Mouse (Mus musculus) v-Abl transformed pro-B cells (cell line): Measurements from ENCODE around the gene Tnik.

ENCODE experiments used
- in situ Hi-C, 2 experiments: fragments of 400-800 bp; cut with MboI; formaldehyde crosslinking; loops; one replicate each; pipeline ENCODE4 v1.15.1; 2025; ENCODE audit not compliant: unreplicated experiment in 2 of 2

Gene Tnik

GRCm38 (mm10) chr3:28345446-28345845 lies 82.4 kb downstream of the Tnik start:
- in situ Hi-C loops, result no loop called here

- in situ Hi-C loops, result no loop called here
These were observed 82.9 kb downstream of the Tnik start for GRCm38 (mm10) chr3:28345961-28346360.

GRCm38 (mm10) chr3:28346476-28346875 lies 83.5 kb downstream of the Tnik start:
- in situ Hi-C loops, result no loop called here

GRCm38 (mm10) chr3:28348746-28349145 lies 85.7 kb downstream of the Tnik start:
- in situ Hi-C loops, result no loop called here

- in situ Hi-C loops, result no loop called here
These were observed 87.3 kb downstream of the Tnik start for GRCm38 (mm10) chr3:28350147-28350801.

- in situ Hi-C loops, result no loop called here
These were observed 95.4 kb downstream of the Tnik start for GRCm38 (mm10) chr3:28358391-28358790.

- in situ Hi-C loops, result no loop called here
These were observed 96.1 kb downstream of the Tnik start for GRCm38 (mm10) chr3:28359138-28359537.

GRCm38 (mm10) chr3:28361056-28361455 lies 98.0 kb downstream of the Tnik start:
- in situ Hi-C loops, result no loop called here

- in situ Hi-C loops, result no loop called here
These were observed 100.6 kb downstream of the Tnik start for GRCm38 (mm10) chr3:28363441-28364125.

GRCm38 (mm10) chr3:28368746-28369145 lies 105.7 kb downstream of the Tnik start:
- in situ Hi-C loops, result no loop called here

- in situ Hi-C loops, result no loop called here
These were observed 106.3 kb downstream of the Tnik start for GRCm38 (mm10) chr3:28369266-28369665.

GRCm38 (mm10) chr3:28369698-28370097 lies 106.7 kb downstream of the Tnik start:
- in situ Hi-C loops, result no loop called here

GRCm38 (mm10) chr3:28371583-28371982 lies 108.6 kb downstream of the Tnik start:
- in situ Hi-C loops, result no loop called here

GRCm38 (mm10) chr3:28372459-28372858 lies 109.4 kb downstream of the Tnik start:
- in situ Hi-C loops, result no loop called here

- in situ Hi-C loops, result no loop called here
These were observed 111.9 kb downstream of the Tnik start for GRCm38 (mm10) chr3:28374738-28375510.

- in situ Hi-C loops, result no loop called here
These were observed 117.2 kb downstream of the Tnik start for GRCm38 (mm10) chr3:28380224-28380623.

- in situ Hi-C loops, result no loop called here
These were observed 120.6 kb downstream of the Tnik start for GRCm38 (mm10) chr3:28383526-28384126.

GRCm38 (mm10) chr3:28385199-28385975 lies 122.4 kb downstream of the Tnik start:
- in situ Hi-C loops, result no loop called here

GRCm38 (mm10) chr3:28388540-28388939 lies 125.5 kb downstream of the Tnik start:
- in situ Hi-C loops, result no loop called here

- in situ Hi-C loops, result no loop called here
These were observed 127.2 kb downstream of the Tnik start for GRCm38 (mm10) chr3:28390183-28390582.
